Mouse (Mus musculus): ENCODE results near the gene Eif2b5.
A peak's percentile ranks its signal among the peaks of the same experiment; 100 is the strongest.

Gene Eif2b5

GRCm38 (mm10) chr16:20489233-20489632 lies 9.4 kb upstream of the Eif2b5 start:
- DNase-seq (ENCODE audit: low read depth), result no peak

- no peak for DNase-seq (ENCODE audit: low read depth)
Measured at GRCm38 (mm10) chr16:20490581-20490980, 8.0 kb upstream of the Eif2b5 start.

- DNase-seq (ENCODE audit: low read depth), result no peak
Measured at GRCm38 (mm10) chr16:20491301-20491700, 7.3 kb upstream of the Eif2b5 start.

- no peak for DNase-seq (ENCODE audit: low read depth)
Measured at GRCm38 (mm10) chr16:20493452-20493851, 5.2 kb upstream of the Eif2b5 start.

- DNase-seq (ENCODE audit: low read depth), result peak; percentile 80
Measured at GRCm38 (mm10) chr16:20496671-20497600, 1.7 kb upstream of the Eif2b5 start.

- no peak for DNase-seq (ENCODE audit: low read depth)
Measured at GRCm38 (mm10) chr16:20497980-20498676, 489 bp upstream of the Eif2b5 start.

GRCm38 (mm10) chr16:20506000-20506399 lies 7.4 kb downstream of the Eif2b5 start:
- DNase-seq (ENCODE audit: low read depth), result no peak

- no peak for DNase-seq (ENCODE audit: low read depth)
Measured at GRCm38 (mm10) chr16:20509349-20509748, 10.7 kb downstream of the Eif2b5 start.

GRCm38 (mm10) chr16:20511277-20511847 lies 12.7 kb downstream of the Eif2b5 start:
- DNase-seq (ENCODE audit: low read depth), result no peak

- DNase-seq (ENCODE audit: low read depth), result no peak
Measured at GRCm38 (mm10) chr16:20516032-20516431, 17.4 kb downstream of the Eif2b5 start.

- DNase-seq (ENCODE audit: low read depth), result no peak
Measured at GRCm38 (mm10) chr16:20516726-20517201, 18.1 kb downstream of the Eif2b5 start, which contains the start of gene Dvl3. Gene Dvl3 (plus strand): TSS chr16:20516982.

- no peak for DNase-seq (ENCODE audit: low read depth)
Measured at GRCm38 (mm10) chr16:20517216-20517615, 18.6 kb downstream of the Eif2b5 start.

- DNase-seq (ENCODE audit: low read depth), result no peak
Measured at GRCm38 (mm10) chr16:20517701-20518374, 19.2 kb downstream of the Eif2b5 start.

- DNase-seq (ENCODE audit: low read depth), result no peak
Measured at GRCm38 (mm10) chr16:20523886-20524285, 25.3 kb downstream of the Eif2b5 start.

- no peak for DNase-seq (ENCODE audit: low read depth)
Measured at GRCm38 (mm10) chr16:20528779-20529178, 30.2 kb downstream of the Eif2b5 start.

GRCm38 (mm10) chr16:20529375-20529774 lies 30.8 kb downstream of the Eif2b5 start:
- no peak for DNase-seq (ENCODE audit: low read depth)

GRCm38 (mm10) chr16:20530941-20531340 lies 32.3 kb downstream of the Eif2b5 start:
- no peak for DNase-seq (ENCODE audit: low read depth)

GRCm38 (mm10) chr16:20534617-20535295 lies 36.1 kb downstream of the Eif2b5 start:
- DNase-seq (ENCODE audit: low read depth), result no peak

GRCm38 (mm10) chr16:20535296-20536080 lies 36.9 kb downstream of the Eif2b5 start, which contains the start of gene Ap2m1:
Gene Ap2m1 (plus strand): TSS chr16:20535478.
- peak; percentile 94 for DNase-seq (ENCODE audit: low read depth)

GRCm38 (mm10) chr16:20536081-20536665 lies 37.6 kb downstream of the Eif2b5 start:
- no peak for DNase-seq (ENCODE audit: low read depth)

Data from c-Kit-positive CD71-positive TER-119-negative erythroid progenitor cells, embryonic 14.5 days (primary cell).